Mouse (Mus musculus) heart, embryonic 15.5 days (tissue): ENCODE measurements around the gene S100a3. TPM values are rescaled to one million over a fixed set of nuclear protein-coding genes. Genes with fewer than 3 reads are reported as not detected.
A peak's percentile ranks its signal among the peaks of the same experiment; 100 is the strongest.

Source experiments
- ATAC-seq: fragments of 200-750 bp; cut with Nextera tagmentation; replicated peaks from 2 replicates; pipeline ENCODE4 v1.8.0; 2017; ENCODE audit warnings: low read depth, moderate TSS enrichment; ENCODE audit not compliant: insufficient number of reproducible peaks, insufficient read depth, low FRiP score
- H3K27ac ChIP-seq: fragments of 300-500 bp; sonication (generic); 2 replicates; pipeline ENCODE4 v1.5.1; 2015; ENCODE audit warnings: mild to moderate bottlenecking, inconsistent platforms
- H3K27me3 ChIP-seq: fragments of 300-500 bp; sonication (generic); 2 replicates; pipeline ENCODE4 v1.6.1; 2015; ENCODE audit warnings: inconsistent platforms
- H3K36me3 ChIP-seq: fragments of 300-500 bp; sonication (generic); 2 replicates; pipeline ENCODE4 v1.6.1; 2015; ENCODE audit warnings: mild to moderate bottlenecking, inconsistent platforms
- H3K4me1 ChIP-seq: fragments of 300-500 bp; sonication (generic); replicated peaks from 2 replicates; pipeline ENCODE4 v1.6.1; 2015; ENCODE audit warnings: inconsistent platforms
- H3K4me2 ChIP-seq: fragments of 300-500 bp; sonication (generic); 2 replicates; pipeline ENCODE4 v1.6.1; 2015; ENCODE audit warnings: inconsistent platforms, mild to moderate bottlenecking, moderate library complexity
- H3K4me3 ChIP-seq: fragments of 300-500 bp; sonication (generic); 2 replicates; pipeline ENCODE4 v1.5.1; 2015; ENCODE audit warnings: mild to moderate bottlenecking, inconsistent platforms
- H3K9ac ChIP-seq: fragments of 300-500 bp; sonication (generic); 2 replicates; pipeline ENCODE4 v1.6.1; 2015; ENCODE audit warnings: mild to moderate bottlenecking, inconsistent platforms
- H3K9me3 ChIP-seq: fragments of 300-500 bp; sonication (generic); replicated peaks from 2 replicates; pipeline ENCODE4 v1.6.1; 2016; ENCODE audit warnings: inconsistent platforms
- WGBS: fragments of 180-500 bp; shearing (Covaris S2); methylation state at CpG from one replicate; pipeline ENCODE4 v1.1.7; 2015; ENCODE audit warnings: mixed read lengths; 5-methylcytosine and 5-hydroxymethylcytosine counted together
- polyA plus RNA-seq: library from polyadenylated mRNA; unstranded; fragments of >200 nt; fragmentation: Nextera tagmentation; extraction: Ambion mirVana; gene quantifications from 2 replicates; pipeline ENCODE4 v1.2.1, GENCODE M21; 2015

S100a3 gene
- polyA plus RNA-seq, 1 experiment from 2014 or later: 0.08 TPM

DNA sequence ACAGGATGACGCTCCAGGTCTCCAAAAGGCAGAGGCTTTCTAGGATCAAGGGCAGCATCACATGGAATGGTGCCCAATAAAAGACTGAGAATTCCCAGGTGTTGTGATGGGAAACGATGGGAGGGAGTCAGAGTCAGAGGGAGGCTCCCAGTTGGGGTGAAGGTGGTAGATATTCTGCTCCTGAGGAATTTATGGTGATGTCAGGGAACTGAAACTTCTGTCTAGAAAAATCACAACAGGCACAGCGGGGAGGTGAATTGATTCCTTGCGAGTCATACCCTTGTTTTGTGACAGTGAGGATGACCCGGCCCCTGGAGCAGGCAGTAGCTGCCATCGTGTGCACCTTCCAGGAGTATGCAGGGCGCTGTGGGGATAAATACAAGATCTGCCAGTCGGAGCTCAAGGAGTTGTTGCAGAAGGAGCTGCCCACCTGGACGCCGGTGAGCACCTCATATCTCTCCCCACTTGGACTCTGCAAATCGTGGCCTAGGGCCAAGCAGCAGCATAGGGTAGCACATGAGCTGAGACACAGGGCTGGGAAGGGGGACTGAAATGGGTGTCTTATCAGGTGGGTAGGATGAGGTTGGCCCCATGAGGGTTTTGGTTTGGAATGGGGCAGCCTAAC, 41.2 kb downstream of the S100a3 start, which contains the start of gene Gm42674:
Gene Gm42674 (plus strand): TSS at position 419 of the 625 bp plus-strand sequence.
- no peak for ATAC-seq
- H3K4me2 ChIP-seq: no peak within 1 kb of the TSS
- no peaks in the 10 kb centered on the region for H3K9me3 ChIP-seq
- no peak within 1 kb of the TSS for H3K27ac ChIP-seq
- peaks cover 29% of the 10 kb centered on the region for H3K4me1 ChIP-seq
- WGBS: 69% methylated on average over 11 of the region's 11 CpGs
- no peak within 1 kb of the TSS for H3K4me3 ChIP-seq
- no peaks in the 10 kb centered on the region for H3K27me3 ChIP-seq
- no peak within 1 kb of the TSS for H3K9ac ChIP-seq
- no peaks in the 10 kb centered on the region for H3K36me3 ChIP-seq

DNA sequence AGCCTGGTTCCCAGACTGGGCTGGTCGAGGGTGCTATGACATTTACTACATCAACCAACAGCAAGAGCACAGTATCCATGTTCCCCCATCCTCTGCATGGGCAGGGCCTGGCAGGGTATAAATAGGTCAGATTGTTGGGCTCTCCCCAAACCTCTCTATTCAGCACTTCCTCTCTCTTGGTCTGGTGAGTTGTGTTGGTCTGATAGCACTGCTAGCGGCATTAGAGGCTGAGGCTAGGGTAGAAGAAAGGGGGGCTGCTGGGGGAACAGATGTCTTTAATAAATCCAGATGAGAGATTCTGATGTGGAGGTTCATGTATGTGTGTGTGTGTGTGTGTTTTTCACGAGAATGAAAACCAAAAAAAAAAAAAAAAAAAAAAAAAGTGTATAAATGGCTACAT, 43.2 kb downstream of the S100a3 start, which contains the start of gene S100a4:
Gene S100a4 (plus strand): TSS at position 149 of the 400 bp plus-strand sequence.
- H3K36me3 ChIP-seq: no peaks in the 10 kb centered on the region
- WGBS: 34% methylated on average over 3 of the region's 3 CpGs
- H3K4me3 ChIP-seq: no peak within 1 kb of the TSS
- H3K27me3 ChIP-seq: no peaks in the 10 kb centered on the region
- H3K4me1 ChIP-seq: peaks cover 29% of the 10 kb centered on the region
- no peak; the same call in 1 of the 2 replicates for ATAC-seq
- H3K4me2 ChIP-seq: no peak within 1 kb of the TSS
- no peak within 1 kb of the TSS for H3K9ac ChIP-seq
- peak within 1 kb of the TSS; percentile 35 for H3K27ac ChIP-seq
- H3K9me3 ChIP-seq: no peaks in the 10 kb centered on the region

DNA sequence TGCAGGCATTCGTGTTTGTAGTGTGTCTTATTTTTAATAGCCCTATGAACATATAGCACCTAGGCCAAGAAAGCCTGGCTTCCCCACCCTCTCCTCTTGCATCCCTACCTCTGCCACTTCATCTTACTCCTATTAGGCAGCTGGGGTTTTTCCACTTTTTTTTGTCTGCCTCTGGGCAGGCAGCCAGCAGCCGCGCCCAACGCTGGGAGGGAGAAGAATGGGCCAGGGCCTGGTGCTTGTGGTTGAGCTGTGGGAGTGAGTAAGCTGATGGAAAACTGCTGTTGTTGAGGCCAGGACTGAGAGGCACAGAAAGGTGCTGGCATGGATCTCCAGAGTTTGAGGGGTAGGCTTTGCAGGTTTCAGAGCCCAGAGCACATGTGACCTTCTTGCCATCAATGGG, 44.0 kb downstream of the S100a3 start:
- 28% methylated on average over 4 of the region's 4 CpGs for WGBS
- no peak overlapping the region for H3K4me3 ChIP-seq
- no peak overlapping the region for H3K9ac ChIP-seq
- no peaks in the 10 kb centered on the region for H3K27me3 ChIP-seq
- peak overlapping the region; percentile 35 for H3K27ac ChIP-seq
- no peaks in the 10 kb centered on the region for H3K9me3 ChIP-seq
- H3K36me3 ChIP-seq: no peaks in the 10 kb centered on the region
- peaks cover 27% of the 10 kb centered on the region for H3K4me1 ChIP-seq
- H3K4me2 ChIP-seq: no peak overlapping the region
- peak; percentile 43; the same call in 1 of the 2 replicates for ATAC-seq

DNA sequence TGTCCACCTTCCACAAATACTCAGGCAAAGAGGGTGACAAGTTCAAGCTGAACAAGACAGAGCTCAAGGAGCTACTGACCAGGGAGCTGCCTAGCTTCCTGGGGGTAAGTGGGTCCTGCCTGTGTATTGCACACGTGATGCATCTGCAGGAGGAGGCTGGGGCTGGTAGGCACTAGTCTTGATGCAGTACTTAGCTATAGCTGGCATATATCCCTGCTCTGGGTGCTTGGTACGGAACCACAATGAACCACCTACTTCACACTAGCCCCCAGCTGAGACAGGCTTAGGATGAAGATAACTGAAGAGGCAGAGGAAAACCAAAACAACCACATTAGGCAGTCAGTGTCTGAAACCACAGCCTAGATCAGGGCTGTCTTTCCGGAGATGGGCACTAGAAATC, 44.7 kb downstream of the S100a3 start:
- WGBS: 78% methylated on average over 3 of the region's 3 CpGs
- Histone ChIP-seq H3K27me3 (no peaks in the 10 kb centered on the region), H3K4me3 (no peak overlapping the region), H3K36me3 (no peaks in the 10 kb centered on the region), H3K4me1 (peaks cover 24% of the 10 kb centered on the region), H3K4me2 (no peak overlapping the region), H3K9ac (no peak overlapping the region), H3K9me3 (no peaks in the 10 kb centered on the region), H3K27ac (peak overlapping the region; percentile 35)
- no peak for ATAC-seq

DNA sequence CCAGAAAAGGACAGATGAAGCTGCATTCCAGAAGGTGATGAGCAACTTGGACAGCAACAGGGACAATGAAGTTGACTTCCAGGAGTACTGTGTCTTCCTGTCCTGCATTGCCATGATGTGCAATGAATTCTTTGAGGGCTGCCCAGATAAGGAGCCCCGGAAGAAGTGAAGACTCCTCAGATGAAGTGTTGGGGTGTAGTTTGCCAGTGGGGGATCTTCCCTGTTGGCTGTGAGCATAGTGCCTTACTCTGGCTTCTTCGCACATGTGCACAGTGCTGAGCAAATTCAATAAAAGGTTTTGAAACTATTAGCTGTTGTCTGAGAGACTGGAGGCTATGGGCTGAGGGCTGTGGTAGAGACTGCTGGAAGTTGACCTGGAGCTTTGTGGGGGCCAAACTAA, 45.4 kb downstream of the S100a3 start:
- 62% methylated on average over 2 of the region's 2 CpGs for WGBS
- Histone ChIP-seq H3K27me3 (no peaks in the 10 kb centered on the region), H3K36me3 (no peaks in the 10 kb centered on the region), H3K4me2 (no peak overlapping the region), H3K27ac (no peak overlapping the region), H3K4me3 (no peak overlapping the region), H3K9me3 (no peaks in the 10 kb centered on the region), H3K4me1 (peaks cover 20% of the 10 kb centered on the region), H3K9ac (no peak overlapping the region)
- ATAC-seq: no peak

DNA sequence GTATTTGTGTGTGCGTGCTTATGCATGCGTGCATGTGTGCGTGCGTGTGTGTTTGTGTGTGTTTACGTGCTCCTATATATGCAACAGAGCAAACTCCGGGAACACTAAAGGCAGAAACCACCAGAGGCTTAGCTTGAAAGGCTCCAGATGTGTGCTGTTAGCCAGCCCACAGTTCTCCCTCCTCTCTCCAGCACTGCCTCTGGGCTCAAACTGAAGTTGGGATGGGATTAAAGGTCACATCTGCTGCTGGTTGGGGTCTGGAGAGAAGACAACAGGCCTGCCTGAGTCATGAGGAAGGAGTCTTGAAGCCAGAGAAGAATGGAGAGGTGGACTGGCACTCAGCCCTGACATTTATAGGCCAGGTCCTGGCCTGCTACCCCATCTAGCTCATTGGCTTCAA, 45.8 kb downstream of the S100a3 start:
- 84% methylated on average over 6 of the region's 6 CpGs for WGBS
- no peak for ATAC-seq

DNA sequence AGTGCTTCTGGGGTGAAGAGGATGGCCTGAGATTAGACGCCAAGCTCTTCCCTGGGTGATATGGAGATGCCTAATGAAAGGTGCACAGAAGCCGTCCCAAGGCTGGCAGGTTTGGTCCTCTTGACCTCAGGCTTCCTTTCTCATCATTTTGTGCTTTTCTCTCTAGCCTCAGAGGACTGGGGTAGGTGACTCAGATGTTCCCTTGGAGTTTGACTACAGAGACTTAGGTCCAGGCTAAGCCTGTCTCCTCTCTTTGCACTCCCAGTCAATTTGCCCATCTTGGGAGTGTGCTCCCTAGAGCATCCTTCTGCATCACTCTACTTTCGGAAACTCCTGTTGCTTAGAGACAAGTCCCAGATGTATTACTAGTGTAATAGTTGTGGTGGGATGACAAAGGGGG, 47.0 kb downstream of the S100a3 start:
- WGBS: 75% methylated on average over 3 of the region's 3 CpGs
- no peak for ATAC-seq
- H3K27ac ChIP-seq: no peak overlapping the region

More for the DNA sequence above, 45.8 kb downstream of the S100a3 start:
- Histone ChIP-seq H3K4me3 (no peak overlapping the region), H3K4me1 (peaks cover 18% of the 10 kb centered on the region), H3K9ac (no peak overlapping the region), H3K9me3 (no peaks in the 10 kb centered on the region), H3K36me3 (no peaks in the 10 kb centered on the region), H3K4me2 (no peak overlapping the region), H3K27me3 (no peaks in the 10 kb centered on the region), H3K27ac (no peak overlapping the region)

DNA sequence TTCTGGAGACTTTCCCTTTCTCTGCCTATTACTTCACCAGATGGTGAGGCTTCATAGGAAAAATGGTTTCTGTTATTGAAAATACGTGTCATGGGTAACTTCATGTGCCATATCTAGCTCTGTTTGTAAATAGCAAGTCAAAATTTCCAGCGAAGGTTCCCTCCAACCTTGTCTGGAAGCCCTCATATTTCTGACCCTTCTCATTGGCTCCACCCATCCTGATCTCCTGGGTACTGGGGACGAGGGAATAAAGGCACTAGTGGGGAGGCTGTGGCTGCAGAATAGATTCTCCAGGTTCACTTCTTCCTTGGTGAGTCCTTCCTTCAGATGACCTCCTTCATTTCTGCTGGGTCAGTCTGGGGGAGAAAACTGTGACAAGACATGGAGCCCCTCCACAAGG, 47.8 kb downstream of the S100a3 start, which contains the start of gene S100a5:
Gene S100a5 (plus strand): TSS at position 301 of the 400 bp plus-strand sequence.
- no peak for ATAC-seq
- WGBS: 58% methylated on average over 3 of the region's 3 CpGs
- no peak within 1 kb of the TSS for H3K4me3 ChIP-seq
- H3K4me2 ChIP-seq: no peak within 1 kb of the TSS
- no peaks in the 10 kb centered on the region for H3K36me3 ChIP-seq
- no peak within 1 kb of the TSS for H3K9ac ChIP-seq
- H3K9me3 ChIP-seq: no peaks in the 10 kb centered on the region
- H3K27ac ChIP-seq: no peak within 1 kb of the TSS
- H3K27me3 ChIP-seq: no peaks in the 10 kb centered on the region
- H3K4me1 ChIP-seq: peaks cover 25% of the 10 kb centered on the region

More for the DNA sequence above, 47.0 kb downstream of the S100a3 start:
- Histone ChIP-seq H3K9ac (no peak overlapping the region), H3K36me3 (no peaks in the 10 kb centered on the region), H3K4me3 (no peak overlapping the region), H3K4me1 (peaks cover 18% of the 10 kb centered on the region), H3K27me3 (no peaks in the 10 kb centered on the region), H3K4me2 (no peak overlapping the region), H3K9me3 (no peaks in the 10 kb centered on the region)

DNA sequence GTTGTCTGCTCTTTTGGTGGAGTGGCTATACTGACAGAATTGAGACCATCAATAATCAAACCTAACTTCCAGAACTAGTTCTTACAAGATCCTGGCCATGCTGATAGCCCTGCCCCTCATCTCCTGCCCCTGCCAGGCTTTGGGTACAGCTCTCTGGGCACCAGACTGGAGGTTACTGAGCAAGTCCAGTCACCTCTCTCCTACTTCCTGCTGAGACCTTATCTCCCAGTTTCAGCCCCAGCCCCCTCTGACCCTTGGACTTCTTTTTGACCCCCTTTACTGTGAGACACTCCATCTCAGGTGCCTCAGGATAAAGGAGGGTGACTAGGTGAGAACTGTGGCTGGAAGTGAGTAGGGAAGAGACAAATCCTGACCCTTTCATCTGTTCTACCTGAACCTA, 48.7 kb downstream of the S100a3 start:
- Histone ChIP-seq H3K4me2 (no peak overlapping the region), H3K9ac (no peak overlapping the region), H3K27me3 (no peaks in the 10 kb centered on the region), H3K9me3 (no peaks in the 10 kb centered on the region), H3K4me1 (peaks cover 17% of the 10 kb centered on the region), H3K36me3 (no peaks in the 10 kb centered on the region), H3K27ac (no peak overlapping the region), H3K4me3 (no peak overlapping the region)
- ATAC-seq: no peak

DNA sequence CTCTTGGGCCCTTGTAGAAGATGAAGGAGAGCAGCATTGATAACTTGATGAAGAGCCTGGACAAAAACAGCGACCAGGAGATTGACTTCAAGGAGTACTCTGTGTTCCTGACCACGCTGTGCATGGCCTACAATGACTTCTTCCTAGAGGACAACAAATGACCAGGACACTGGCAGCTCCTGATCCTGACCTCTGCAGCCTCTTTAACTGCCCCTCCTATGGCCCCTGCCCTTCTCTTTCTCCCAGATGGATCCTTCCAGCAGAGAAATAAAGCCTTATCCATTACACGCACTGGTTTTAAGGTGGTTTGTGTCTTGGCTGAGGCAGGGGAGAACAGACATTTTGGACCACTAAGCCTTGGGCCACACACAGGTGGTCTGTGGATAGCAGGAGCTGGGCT, 51.1 kb downstream of the S100a3 start:
- H3K36me3 ChIP-seq: no peaks in the 10 kb centered on the region
- H3K27me3 ChIP-seq: no peaks in the 10 kb centered on the region
- H3K9ac ChIP-seq: no peak overlapping the region
- peaks cover 20% of the 10 kb centered on the region for H3K4me1 ChIP-seq
- no peak for ATAC-seq
- 77% methylated on average over 3 of the region's 3 CpGs for WGBS
- no peak overlapping the region for H3K4me3 ChIP-seq
- H3K9me3 ChIP-seq: no peaks in the 10 kb centered on the region
- no peak overlapping the region for H3K27ac ChIP-seq
- no peak overlapping the region for H3K4me2 ChIP-seq

DNA sequence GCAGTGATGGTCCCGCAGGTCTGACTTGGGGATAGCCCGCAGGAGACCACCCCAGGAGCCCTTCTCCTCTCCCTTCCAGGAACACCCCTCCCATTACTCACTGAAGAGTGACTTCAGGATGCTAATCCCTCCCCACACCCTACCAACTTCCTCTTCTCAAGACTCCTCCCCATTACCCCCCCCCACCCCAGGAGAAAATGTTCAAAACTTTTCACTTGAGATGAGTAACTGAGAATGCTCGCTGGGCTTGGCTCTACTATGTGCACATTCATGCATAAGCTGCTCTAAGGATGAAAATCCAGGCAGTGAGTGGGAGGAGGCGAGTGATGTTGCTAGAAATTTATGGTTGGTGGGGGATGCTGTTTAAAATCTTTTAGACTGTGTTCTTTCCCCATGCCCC, 51.7 kb downstream of the S100a3 start:
- 58% methylated on average over 4 of the region's 4 CpGs for WGBS
- Histone ChIP-seq H3K4me3 (no peak overlapping the region), H3K9ac (no peak overlapping the region), H3K4me2 (no peak overlapping the region), H3K4me1 (peaks cover 20% of the 10 kb centered on the region), H3K27me3 (no peaks in the 10 kb centered on the region), H3K9me3 (no peaks in the 10 kb centered on the region), H3K27ac (no peak overlapping the region), H3K36me3 (no peaks in the 10 kb centered on the region)
- no peak for ATAC-seq

DNA sequence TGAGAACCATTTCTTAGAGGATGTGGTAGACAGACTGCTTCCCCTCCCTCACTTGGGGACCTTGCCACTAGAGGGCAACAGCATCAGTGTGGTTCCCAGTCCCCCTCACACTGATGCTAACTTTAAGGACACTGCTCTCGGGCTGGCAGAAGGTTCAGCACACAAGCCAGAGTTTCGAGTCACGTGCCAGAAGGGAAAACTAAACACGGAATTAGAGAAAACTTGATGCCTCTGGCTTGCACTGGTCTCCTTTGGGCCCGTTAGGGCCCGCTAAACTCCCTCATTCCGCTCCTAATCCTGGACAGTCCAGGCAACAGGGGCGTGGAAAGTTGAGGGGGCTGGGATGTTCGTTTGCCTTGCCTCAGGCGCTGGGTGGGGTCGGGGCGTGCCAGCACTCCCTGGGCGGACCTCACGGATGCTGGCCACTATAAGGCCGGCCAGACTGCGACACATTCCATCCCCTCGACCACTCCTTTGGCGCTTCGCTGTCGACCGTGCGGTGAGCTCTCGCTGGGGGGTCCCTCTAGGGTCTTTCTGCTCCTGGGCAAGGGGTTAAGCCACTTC, 52.4 kb downstream of the S100a3 start, which contains the start of gene S100a6:
Gene S100a6 (plus strand): TSS at position 155 of the 564 bp plus-strand sequence.
- no peaks in the 10 kb centered on the region for H3K36me3 ChIP-seq
- H3K4me3 ChIP-seq: peak within 1 kb of the TSS; percentile 48
- peaks cover 20% of the 10 kb centered on the region for H3K4me1 ChIP-seq
- ATAC-seq: peak; percentile 58; the same call in 1 of the 2 replicates
- no peaks in the 10 kb centered on the region for H3K9me3 ChIP-seq
- H3K27ac ChIP-seq: no peak within 1 kb of the TSS
- WGBS: under 1% methylated on average over 23 of the region's 23 CpGs
- no peaks in the 10 kb centered on the region for H3K27me3 ChIP-seq
- H3K4me2 ChIP-seq: peak within 1 kb of the TSS; percentile 84
- H3K9ac ChIP-seq: peak within 1 kb of the TSS; percentile 25; the same call in 1 of the 2 replicates
